Mouse (Mus musculus) liver, embryonic 11.5 days (tissue): ENCODE data around the gene Castor1. TPM values are rescaled to one million over a fixed set of nuclear protein-coding genes. Genes with fewer than 3 reads are reported as not detected.

Experiments used
- ATAC-seq: fragments of 200-750 bp; cut with Nextera tagmentation; replicated peaks from 2 replicates; pipeline ENCODE4 v1.8.0; 2017; ENCODE audit warnings: moderate number of reproducible peaks, mild to moderate bottlenecking, moderate TSS enrichment, moderate library complexity; ENCODE audit not compliant: low FRiP score
- DNase-seq: peaks from one replicate; pipeline ENCODE4 v3.0.0-alpha.2; 2017; ENCODE audit warnings: low spot score
- H3K27ac ChIP-seq: fragments of 300-500 bp; sonication (generic); 2 replicates; pipeline ENCODE4 v1.5.1; 2014; ENCODE audit warnings: mild to moderate bottlenecking, low read depth, low read length, control low read depth
- H3K27me3 ChIP-seq: fragments of 300-500 bp; sonication (generic); replicated peaks from 2 replicates; pipeline ENCODE4 v1.6.1; 2014; ENCODE audit warnings: low read length, mixed read lengths; ENCODE audit not compliant: control insufficient read depth, insufficient read depth
- H3K36me3 ChIP-seq: fragments of 300-500 bp; sonication (generic); 2 replicates; pipeline ENCODE4 v1.6.1; 2014; ENCODE audit warnings: mild to moderate bottlenecking, low read length, moderate library complexity, mixed read lengths; ENCODE audit not compliant: control insufficient read depth, insufficient read depth
- H3K4me1 ChIP-seq: fragments of 300-500 bp; sonication (generic); replicated peaks from 2 replicates; pipeline ENCODE4 v1.6.1; 2014; ENCODE audit warnings: low read length, mixed read lengths; ENCODE audit not compliant: control insufficient read depth, insufficient read depth
- H3K4me2 ChIP-seq: fragments of 300-500 bp; sonication (generic); 2 replicates; pipeline ENCODE4 v1.6.1; 2014; ENCODE audit warnings: mild to moderate bottlenecking, control low read depth, moderate library complexity
- H3K4me3 ChIP-seq: fragments of 300-500 bp; sonication (generic); 2 replicates; pipeline ENCODE4 v1.5.1; 2014; ENCODE audit warnings: low read depth, low read length, control low read depth
- H3K9ac ChIP-seq: fragments of 300-500 bp; sonication (generic); 2 replicates; pipeline ENCODE4 v1.6.1; 2014; ENCODE audit warnings: low read depth, low read length, control low read depth
- H3K9me3 ChIP-seq: fragments of 300-500 bp; sonication (generic); 2 replicates; pipeline ENCODE4 v1.6.1; 2016; ENCODE audit warnings: low read length, inconsistent platforms, mixed read lengths; ENCODE audit not compliant: control insufficient read depth
- WGBS: fragments of 180-500 bp; shearing (Covaris S2); extraction: QIAGEN DNeasy Blood & Tissue Kit; methylation state at CpG from one replicate; pipeline ENCODE4 v1.1.7; 2014; 5-methylcytosine and 5-hydroxymethylcytosine counted together
- polyA plus RNA-seq: library from polyadenylated mRNA; unstranded; fragments of >200 nt; fragmentation: Nextera tagmentation; extraction: Ambion mirVana; gene quantifications from 2 replicates; pipeline ENCODE4 v1.2.1, GENCODE M21; 2014

Castor1 gene
- polyA plus RNA-seq, 1 experiment from 2014 or later = 2.0 TPM

GRCm38 (mm10) chr11:4246126-4246525 is 28.1 kb downstream of the Castor1 start:
- Histone ChIP-seq H3K4me2 (no peak overlapping the region), H3K9ac (no peak overlapping the region), H3K27me3 (no peaks in the 10 kb centered on the region), H3K27ac (no peak overlapping the region), H3K4me3 (no peak overlapping the region), H3K4me1 (peaks cover 8% of the 10 kb centered on the region), H3K36me3 (no peaks in the 10 kb centered on the region), H3K9me3 (no peaks in the 10 kb centered on the region)
- WGBS = 73% methylated on average over 6 of the region's 6 CpGs
- DNase-seq (no peak), ATAC-seq (no peak)

- H3K27me3 ChIP-seq = no peaks in the 10 kb centered on the region
- peaks cover 8% of the 10 kb centered on the region for H3K4me1 ChIP-seq
- no peak overlapping the region for H3K4me3 ChIP-seq
- 63% methylated on average over 4 of the region's 4 CpGs for WGBS
- H3K4me2 ChIP-seq = no peak overlapping the region
- no peak overlapping the region for H3K27ac ChIP-seq
- ATAC-seq (no peak), DNase-seq (no peak)
- H3K9ac ChIP-seq = no peak overlapping the region
- H3K36me3 ChIP-seq = no peaks in the 10 kb centered on the region
- no peaks in the 10 kb centered on the region for H3K9me3 ChIP-seq
Measured at GRCm38 (mm10) chr11:4246623-4247022, 28.6 kb downstream of the Castor1 start.

GRCm38 (mm10) chr11:4247201-4247959 is 29.4 kb downstream of the Castor1 start:
- peaks cover 8% of the 10 kb centered on the region for H3K4me1 ChIP-seq
- ATAC-seq = no peak
- H3K9me3 ChIP-seq = no peaks in the 10 kb centered on the region
- H3K27me3 ChIP-seq = no peaks in the 10 kb centered on the region
- H3K4me3 ChIP-seq = no peak overlapping the region
- H3K4me2 ChIP-seq = no peak overlapping the region
- 74% methylated on average over 14 of the region's 14 CpGs for WGBS
- no peak overlapping the region for H3K9ac ChIP-seq
- no peak for DNase-seq
- H3K36me3 ChIP-seq = no peaks in the 10 kb centered on the region
- H3K27ac ChIP-seq = no peak overlapping the region

GRCm38 (mm10) chr11:4249151-4249550 is 31.1 kb downstream of the Castor1 start:
- Histone ChIP-seq H3K4me2 (no peak overlapping the region), H3K36me3 (no peaks in the 10 kb centered on the region), H3K4me1 (peaks cover 8% of the 10 kb centered on the region), H3K9me3 (no peaks in the 10 kb centered on the region), H3K27ac (no peak overlapping the region), H3K4me3 (no peak overlapping the region), H3K9ac (no peak overlapping the region), H3K27me3 (no peaks in the 10 kb centered on the region)
- ATAC-seq = no peak
- no peak for DNase-seq
- WGBS = 91% methylated on average over 3 of the region's 3 CpGs

GRCm38 (mm10) chr11:4250290-4250689 is 32.3 kb downstream of the Castor1 start:
- Histone ChIP-seq H3K36me3 (no peaks in the 10 kb centered on the region), H3K27ac (no peak overlapping the region), H3K4me2 (no peak overlapping the region), H3K4me1 (peaks cover 8% of the 10 kb centered on the region), H3K4me3 (no peak overlapping the region), H3K9ac (no peak overlapping the region), H3K27me3 (no peaks in the 10 kb centered on the region), H3K9me3 (no peaks in the 10 kb centered on the region)
- 76% methylated on average over 7 of the region's 7 CpGs for WGBS
- ATAC-seq = no peak
- no peak for DNase-seq

GRCm38 (mm10) chr11:4251376-4251775 is 33.4 kb downstream of the Castor1 start:
- no peak overlapping the region for H3K9ac ChIP-seq
- ATAC-seq (no peak), DNase-seq (no peak)
- H3K4me1 ChIP-seq = peaks cover 2% of the 10 kb centered on the region; the same call in 1 of the 2 replicates
- WGBS = 64% methylated on average over 3 of the region's 3 CpGs
- H3K27me3 ChIP-seq = no peaks in the 10 kb centered on the region
- H3K4me2 ChIP-seq = no peak overlapping the region
- no peak overlapping the region for H3K27ac ChIP-seq
- H3K36me3 ChIP-seq = no peaks in the 10 kb centered on the region
- H3K4me3 ChIP-seq = no peak overlapping the region; the same call in 1 of the 2 replicates
- H3K9me3 ChIP-seq = no peaks in the 10 kb centered on the region

GRCm38 (mm10) chr11:4252886-4253285 is 34.9 kb downstream of the Castor1 start:
- 80% methylated on average over 2 of the region's 2 CpGs for WGBS
- no peak overlapping the region for H3K27ac ChIP-seq
- no peak overlapping the region for H3K9ac ChIP-seq
- DNase-seq = no peak
- no peak for ATAC-seq
- H3K4me2 ChIP-seq = no peak overlapping the region
- H3K4me1 ChIP-seq = no peaks in the 10 kb centered on the region
- no peaks in the 10 kb centered on the region for H3K36me3 ChIP-seq
- H3K9me3 ChIP-seq = no peaks in the 10 kb centered on the region
- H3K27me3 ChIP-seq = no peaks in the 10 kb centered on the region
- no peak overlapping the region for H3K4me3 ChIP-seq

GRCm38 (mm10) chr11:4256846-4257607 is 39.0 kb downstream of the Castor1 start, which contains the start of gene Lif:
Lif (plus strand) TSS chr11:4257557.
- Histone ChIP-seq H3K9me3 (no peaks in the 10 kb centered on the region), H3K27me3 (no peaks in the 10 kb centered on the region), H3K36me3 (no peaks in the 10 kb centered on the region), H3K9ac (no peak within 1 kb of the TSS), H3K4me2 (no peak within 1 kb of the TSS), H3K27ac (no peak within 1 kb of the TSS), H3K4me3 (no peak within 1 kb of the TSS), H3K4me1 (peaks cover 6% of the 10 kb centered on the region; the same call in 1 of the 2 replicates)
- 70% methylated on average over 11 of the region's 11 CpGs for WGBS
- ATAC-seq (no peak), DNase-seq (no peak)
